Mouse (Mus musculus) limb, embryonic 15.5 days (tissue): ENCODE measurements at regions not wholly inside any gene's neighbourhood (a gene's known extent, or its start where the extent isn't known, plus 50 kb on each side); places are given as distances from the start of the nearest gene placed in this dataset.

ENCODE experiments used
- ATAC-seq: fragments of 200-750 bp; cut with Nextera tagmentation; 2 replicates; pipeline ENCODE4 v1.8.0; 2017; ENCODE audit warnings: low read depth, moderate TSS enrichment; ENCODE audit not compliant: insufficient number of reproducible peaks, low FRiP score, low TSS enrichment
- H3K27ac ChIP-seq: fragments of 300-500 bp; sonication (generic); 2 replicates; pipeline ENCODE4 v1.5.1; 2015; ENCODE audit warnings: moderate library complexity, mild to moderate bottlenecking, inconsistent platforms
- H3K27me3 ChIP-seq: fragments of 300-500 bp; sonication (generic); 2 replicates; pipeline ENCODE4 v1.6.1; 2015; ENCODE audit warnings: inconsistent platforms
- H3K36me3 ChIP-seq: fragments of 300-500 bp; sonication (generic); 2 replicates; pipeline ENCODE4 v1.6.1; 2015; ENCODE audit warnings: inconsistent platforms
- H3K4me1 ChIP-seq: fragments of 300-500 bp; sonication (generic); 2 replicates; pipeline ENCODE4 v1.6.1; 2015; ENCODE audit warnings: inconsistent platforms
- H3K4me2 ChIP-seq: fragments of 300-500 bp; sonication (generic); 2 replicates; pipeline ENCODE4 v1.6.1; 2015; ENCODE audit warnings: mild to moderate bottlenecking, inconsistent platforms
- H3K4me3 ChIP-seq: fragments of 300-500 bp; sonication (generic); 2 replicates; pipeline ENCODE4 v1.5.1; 2015; ENCODE audit warnings: mild to moderate bottlenecking, inconsistent platforms
- H3K9ac ChIP-seq: fragments of 300-500 bp; sonication (generic); 2 replicates; pipeline ENCODE4 v1.6.1; 2015; ENCODE audit warnings: inconsistent platforms
- H3K9me3 ChIP-seq: fragments of 300-500 bp; sonication (generic); 2 replicates; pipeline ENCODE4 v1.6.1; 2016; ENCODE audit warnings: inconsistent platforms
- WGBS: fragments of 180-500 bp; shearing (Covaris S2); methylation state at CpG from one replicate; pipeline ENCODE4 v1.1.7; 2015; 5-methylcytosine and 5-hydroxymethylcytosine counted together

GRCm38 (mm10) chr8:89220381-89220780, 176.4 kb upstream of the Sall1 start:
- no peak overlapping the region for H3K27ac ChIP-seq
- no peaks in the 10 kb centered on the region for H3K9me3 ChIP-seq
- no peaks in the 10 kb centered on the region for H3K36me3 ChIP-seq
- no peaks in the 10 kb centered on the region for H3K4me1 ChIP-seq
- WGBS: 88% methylated on average over 2 of the region's 2 CpGs
- H3K4me2 ChIP-seq: no peak overlapping the region
- H3K9ac ChIP-seq: no peak overlapping the region
- no peak overlapping the region for H3K4me3 ChIP-seq
- H3K27me3 ChIP-seq: no peaks in the 10 kb centered on the region
- no peak for ATAC-seq

- Histone ChIP-seq H3K9me3 (no peaks in the 10 kb centered on the region), H3K9ac (no peak overlapping the region), H3K4me2 (no peak overlapping the region), H3K36me3 (no peaks in the 10 kb centered on the region), H3K4me3 (no peak overlapping the region), H3K27me3 (no peaks in the 10 kb centered on the region), H3K4me1 (no peaks in the 10 kb centered on the region), H3K27ac (no peak overlapping the region)
- no peak for ATAC-seq
- WGBS: 89% methylated on average over 7 of the region's 7 CpGs
Observed at GRCm38 (mm10) chr8:89219156-89219555, 175.2 kb upstream of the Sall1 start.

- Histone ChIP-seq H3K36me3 (no peaks in the 10 kb centered on the region), H3K4me2 (no peak overlapping the region), H3K9ac (no peak overlapping the region), H3K27ac (no peak overlapping the region), H3K9me3 (no peaks in the 10 kb centered on the region), H3K4me3 (no peak overlapping the region), H3K27me3 (no peaks in the 10 kb centered on the region), H3K4me1 (no peaks in the 10 kb centered on the region)
- 84% methylated on average over 2 of the region's 2 CpGs for WGBS
- ATAC-seq: no peak
Observed at GRCm38 (mm10) chr8:89217689-89218088, 173.7 kb upstream of the Sall1 start.

DNA sequence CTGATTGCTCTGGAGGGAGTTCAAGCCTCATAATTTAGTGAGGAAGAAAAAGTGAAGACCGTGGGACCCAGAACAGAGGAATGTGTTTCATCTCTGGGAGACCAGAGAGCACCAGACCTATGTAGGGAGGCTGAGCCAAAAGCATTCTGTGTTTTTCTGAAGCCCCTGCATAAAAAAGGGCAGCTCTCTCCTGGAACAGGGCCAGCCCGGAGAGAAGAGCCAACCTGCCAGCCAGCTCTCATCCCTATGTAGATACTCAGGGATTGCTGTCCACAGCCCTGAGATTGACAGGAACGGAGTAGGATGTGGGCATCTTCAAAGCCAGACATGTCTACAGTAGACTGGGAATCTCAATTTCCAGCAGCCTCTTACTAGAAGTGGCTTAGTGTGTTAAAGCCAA, 168.0 kb upstream of the Sall1 start:
- ATAC-seq: no peak
- Histone ChIP-seq H3K27ac (no peak overlapping the region), H3K36me3 (no peaks in the 10 kb centered on the region), H3K4me3 (no peak overlapping the region), H3K27me3 (no peaks in the 10 kb centered on the region), H3K4me1 (no peaks in the 10 kb centered on the region), H3K9ac (no peak overlapping the region), H3K9me3 (no peaks in the 10 kb centered on the region), H3K4me2 (no peak overlapping the region)
- 70% methylated on average over 3 of the region's 3 CpGs for WGBS

DNA sequence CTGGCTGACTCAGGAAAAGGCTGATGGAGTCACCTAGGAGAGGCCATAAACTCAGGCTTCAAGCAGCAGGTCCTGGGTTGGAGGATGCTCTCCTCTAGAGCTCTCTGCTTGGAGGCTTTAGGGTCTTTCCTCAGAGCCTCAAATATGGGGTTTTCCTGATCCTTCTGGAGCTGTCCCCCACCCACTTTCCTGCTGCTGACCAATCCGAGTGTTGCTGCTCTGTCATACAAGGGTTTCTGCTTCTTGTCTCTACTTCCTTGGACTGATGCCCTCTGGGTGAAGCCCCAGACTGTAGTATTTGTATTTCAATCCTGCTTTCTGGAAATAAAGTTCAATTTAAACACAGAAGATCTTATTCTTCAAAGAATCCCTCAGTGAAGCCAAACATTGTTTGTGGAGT, 166.7 kb upstream of the Sall1 start:
- no peaks in the 10 kb centered on the region for H3K9me3 ChIP-seq
- H3K27me3 ChIP-seq: no peaks in the 10 kb centered on the region
- no peak overlapping the region for H3K4me3 ChIP-seq
- H3K4me1 ChIP-seq: no peaks in the 10 kb centered on the region
- no peak overlapping the region for H3K4me2 ChIP-seq
- no peak overlapping the region for H3K27ac ChIP-seq
- 46% methylated on average over 1 of the region's 1 CpGs for WGBS
- ATAC-seq: no peak
- H3K36me3 ChIP-seq: no peaks in the 10 kb centered on the region
- no peak overlapping the region for H3K9ac ChIP-seq

DNA sequence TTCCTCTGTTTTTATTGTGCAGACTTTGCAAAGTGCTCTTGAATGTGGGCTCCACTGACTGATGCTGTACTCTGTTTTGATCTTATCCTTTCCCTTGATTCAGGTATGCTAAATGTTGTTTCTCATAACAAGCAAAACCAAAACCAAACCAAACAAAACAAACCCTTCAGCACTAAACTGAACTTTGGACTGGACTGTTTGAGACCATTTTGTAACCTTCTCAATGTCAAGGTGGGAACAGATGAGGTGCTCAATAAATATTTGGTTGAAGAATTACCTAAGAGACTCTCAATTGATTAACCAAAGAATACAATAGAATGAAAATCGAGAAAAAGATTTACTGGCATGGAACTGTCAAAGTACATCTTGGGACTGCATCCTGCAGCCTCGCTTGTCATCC, 163.9 kb upstream of the Sall1 start:
- Histone ChIP-seq H3K9ac (no peak overlapping the region), H3K4me1 (no peaks in the 10 kb centered on the region), H3K27ac (no peak overlapping the region), H3K4me3 (no peak overlapping the region), H3K4me2 (no peak overlapping the region), H3K27me3 (no peaks in the 10 kb centered on the region), H3K36me3 (no peaks in the 10 kb centered on the region), H3K9me3 (no peaks in the 10 kb centered on the region)
- WGBS: 78% methylated on average over 2 of the region's 2 CpGs
- no peak for ATAC-seq

- Histone ChIP-seq H3K4me2 (no peak overlapping the region), H3K27ac (no peak overlapping the region), H3K4me3 (no peak overlapping the region), H3K36me3 (no peaks in the 10 kb centered on the region), H3K27me3 (no peaks in the 10 kb centered on the region), H3K4me1 (no peaks in the 10 kb centered on the region), H3K9me3 (no peaks in the 10 kb centered on the region), H3K9ac (no peak overlapping the region)
- ATAC-seq: no peak
- WGBS: 88% methylated on average over 5 of the region's 5 CpGs
Observed at GRCm38 (mm10) chr8:89202484-89203096, 158.6 kb upstream of the Sall1 start.

DNA sequence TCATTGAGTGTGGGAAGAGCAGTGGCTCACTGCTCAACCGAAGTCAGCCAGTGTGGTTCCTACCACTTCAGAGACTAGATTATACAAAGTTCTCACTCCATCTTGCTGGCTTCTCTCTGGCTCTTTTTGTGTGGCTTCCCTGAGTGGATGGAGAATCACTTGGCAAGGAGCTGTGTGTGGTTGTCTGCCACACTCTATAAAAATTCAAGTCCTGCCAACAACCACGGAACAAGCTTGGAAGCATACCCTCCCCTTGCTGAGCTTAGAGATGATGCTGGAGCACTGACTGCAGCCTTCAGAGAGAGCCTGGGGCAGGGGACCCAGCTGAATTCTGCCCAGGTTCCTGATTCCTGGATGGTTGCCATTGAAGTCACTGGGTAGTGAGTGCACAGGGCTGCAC, 156.3 kb upstream of the Sall1 start:
- Histone ChIP-seq H3K27me3 (no peaks in the 10 kb centered on the region), H3K4me3 (no peak overlapping the region), H3K4me2 (no peak overlapping the region), H3K36me3 (no peaks in the 10 kb centered on the region), H3K9ac (no peak overlapping the region), H3K4me1 (peaks cover 4% of the 10 kb centered on the region; the same call in 1 of the 2 replicates), H3K9me3 (no peaks in the 10 kb centered on the region), H3K27ac (no peak overlapping the region)
- ATAC-seq: no peak
- WGBS: 51% methylated on average over 2 of the region's 2 CpGs

DNA sequence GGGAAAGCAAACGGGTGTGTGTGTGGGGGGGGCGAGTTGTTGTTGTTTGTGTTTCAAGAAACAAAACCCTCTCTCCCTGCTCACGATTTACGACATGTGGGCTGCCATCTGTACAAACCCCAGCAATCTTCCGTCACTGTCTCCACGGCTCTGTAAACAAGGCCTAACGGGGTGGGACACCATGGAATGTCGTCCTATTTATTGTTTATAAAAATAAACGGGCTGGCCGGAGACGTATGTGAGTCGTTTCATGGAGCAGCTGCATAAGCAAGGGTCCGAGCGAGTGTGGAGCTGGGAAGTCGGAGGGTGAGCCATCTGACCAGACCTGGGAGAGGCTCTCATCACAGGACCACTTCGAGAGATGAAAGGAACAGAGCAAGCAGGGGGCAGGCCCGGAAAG, 141.4 kb upstream of the Sall1 start:
- Histone ChIP-seq H3K27ac (no peak overlapping the region), H3K27me3 (no peaks in the 10 kb centered on the region), H3K9me3 (no peaks in the 10 kb centered on the region), H3K4me3 (no peak overlapping the region), H3K4me2 (no peak overlapping the region), H3K9ac (no peak overlapping the region), H3K36me3 (no peaks in the 10 kb centered on the region), H3K4me1 (0 out of 2 replicates have a peak, but pooled peaks cover 6% of the 10 kb centered on the region)
- ATAC-seq: no peak
- 21% methylated on average over 17 of the region's 17 CpGs for WGBS

GRCm38 (mm10) chr8:89175631-89176030, 131.7 kb upstream of the Sall1 start:
- no peaks in the 10 kb centered on the region for H3K9me3 ChIP-seq
- 86% methylated on average over 7 of the region's 7 CpGs for WGBS
- no peak overlapping the region for H3K27ac ChIP-seq
- H3K27me3 ChIP-seq: no peaks in the 10 kb centered on the region
- H3K36me3 ChIP-seq: no peaks in the 10 kb centered on the region
- no peak overlapping the region for H3K9ac ChIP-seq
- 0 out of 2 replicates have a peak, but pooled peaks cover 5% of the 10 kb centered on the region for H3K4me1 ChIP-seq
- ATAC-seq: no peak
- no peak overlapping the region for H3K4me2 ChIP-seq
- H3K4me3 ChIP-seq: no peak overlapping the region

- Histone ChIP-seq H3K4me1 (peaks cover 9% of the 10 kb centered on the region; the same call in 1 of the 2 replicates), H3K9me3 (no peaks in the 10 kb centered on the region), H3K27ac (peak overlapping the region; percentile 57; the same call in 1 of the 2 replicates), H3K4me3 (no peak overlapping the region), H3K4me2 (no peak overlapping the region), H3K9ac (no peak overlapping the region), H3K27me3 (no peaks in the 10 kb centered on the region), H3K36me3 (no peaks in the 10 kb centered on the region)
- no peak for ATAC-seq
- 42% methylated on average over 5 of the region's 5 CpGs for WGBS
Observed at GRCm38 (mm10) chr8:89171561-89171960, 127.6 kb upstream of the Sall1 start.

DNA sequence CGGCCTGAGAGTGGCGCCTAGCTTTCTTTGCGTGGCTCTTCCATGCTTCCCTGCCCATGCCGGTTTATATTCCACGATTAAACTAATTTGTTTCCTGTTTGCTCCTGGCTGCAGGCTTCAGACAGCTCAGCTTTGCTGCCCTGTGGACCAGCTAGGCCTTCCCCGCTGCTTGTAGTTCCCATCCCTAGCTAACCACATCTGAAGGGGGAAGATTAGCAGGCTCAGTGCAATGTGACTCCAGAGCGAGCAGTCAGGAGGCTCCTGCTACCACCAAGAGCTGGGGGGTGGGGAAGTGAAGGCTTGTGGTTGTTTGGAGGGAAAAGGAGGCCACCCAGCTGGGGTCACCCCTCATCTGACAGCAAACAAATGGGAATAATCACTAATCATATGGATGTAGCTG, 125.5 kb upstream of the Sall1 start:
- WGBS: 25% methylated on average over 7 of the region's 7 CpGs
- Histone ChIP-seq H3K9ac (no peak overlapping the region), H3K4me1 (peaks cover 9% of the 10 kb centered on the region; the same call in 1 of the 2 replicates), H3K4me3 (no peak overlapping the region), H3K9me3 (no peaks in the 10 kb centered on the region), H3K4me2 (no peak overlapping the region), H3K27me3 (no peaks in the 10 kb centered on the region), H3K36me3 (no peaks in the 10 kb centered on the region), H3K27ac (no peak overlapping the region)
- ATAC-seq: no peak

DNA sequence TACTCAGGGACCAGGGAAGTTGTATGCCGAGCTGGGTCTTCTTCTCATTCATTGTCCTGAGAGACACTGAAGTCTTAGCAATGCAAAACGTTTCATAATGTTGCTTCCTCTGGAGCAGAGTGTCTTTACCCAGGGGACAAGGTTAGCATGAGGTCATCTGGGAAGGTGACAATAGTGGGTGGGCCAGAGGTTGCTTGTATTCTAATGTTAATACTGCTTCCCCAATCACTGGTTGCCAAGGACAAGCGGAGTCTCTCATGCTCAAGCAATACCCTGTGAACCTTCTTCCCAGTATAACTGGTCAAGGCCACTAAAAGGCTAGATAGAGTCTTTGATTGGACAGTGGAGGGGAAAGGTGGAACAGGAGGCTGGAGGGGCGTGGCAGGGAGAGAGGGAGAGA, 123.1 kb upstream of the Sall1 start:
- WGBS: 71% methylated on average over 4 of the region's 4 CpGs
- no peak overlapping the region for H3K4me3 ChIP-seq
- no peaks in the 10 kb centered on the region for H3K27me3 ChIP-seq
- no peak overlapping the region for H3K4me2 ChIP-seq
- no peak overlapping the region for H3K27ac ChIP-seq
- H3K9me3 ChIP-seq: no peaks in the 10 kb centered on the region
- no peak for ATAC-seq
- H3K9ac ChIP-seq: no peak overlapping the region
- H3K4me1 ChIP-seq: peaks cover 9% of the 10 kb centered on the region; the same call in 1 of the 2 replicates
- no peaks in the 10 kb centered on the region for H3K36me3 ChIP-seq
